Mouse (Mus musculus): ENCODE measurements around the gene Ptbp2.

DNA sequence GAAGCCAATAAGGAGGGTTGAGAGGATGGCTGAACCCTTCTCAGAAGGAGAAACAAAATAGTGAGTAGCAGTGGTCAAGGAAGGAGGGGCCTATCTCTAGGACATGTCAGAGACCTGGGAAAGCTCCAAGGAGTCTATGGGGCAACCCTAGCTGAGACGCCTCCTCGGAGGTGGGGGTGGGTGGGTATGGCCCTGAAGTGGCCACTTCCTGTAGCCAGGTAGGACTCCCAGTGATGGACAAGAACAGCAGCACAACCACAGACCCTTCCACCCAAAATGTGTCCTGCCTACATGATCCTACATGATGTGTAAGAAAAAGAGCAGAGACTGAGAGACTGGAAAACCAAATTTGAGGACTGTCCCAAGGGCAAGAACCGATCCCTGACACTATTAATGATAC, 72.8 kb downstream of the Ptbp2 start:
- no peak for TF ChIP-seq POLR2A (IDR thresholded peaks at IDR 0.05; ENCODE audit: low read depth, low read length)
- no peak for TF ChIP-seq CTCF (IDR thresholded peaks at IDR 0.05; ENCODE audit: extremely low read depth, insufficient read depth, insufficient read length, insufficient replicate concordance)
